Mouse (Mus musculus): ENCODE data around the gene Hoxb5. TPM values are rescaled to one million over a fixed set of nuclear protein-coding genes. Genes with fewer than 3 reads are reported as not detected.

The Hoxb5 gene
- total and polyA plus RNA-seq, 3 experiments: 0.18 to 0.23 TPM; not detected in 1

GRCm38 (mm10) chr11:96284774-96285734, 18.1 kb upstream of the Hoxb5 start:
- no peak for DNase-seq
- 5% methylated on average over 36 of the region's 37 CpGs for WGBS
- TF ChIP-seq CTCF (IDR thresholded peaks at IDR 0.05) (no peak), EP300 (IDR thresholded peaks at IDR 0.05; ENCODE audit: insufficient read depth, low read depth, low read length) (no peak), POLR2A (IDR thresholded peaks at IDR 0.05; ENCODE audit: insufficient read depth, low read depth, low read length) (no peak)
- Histone ChIP-seq H3K9ac (ENCODE audit: low read depth, low read length) (no peak overlapping the region), H3K4me1 (ENCODE audit: control insufficient read depth, insufficient read depth, low read length) (peaks cover 1% of the 10 kb centered on the region; the same call in 1 of the 2 replicates), H3K79me2 (replicated peaks; ENCODE audit: control insufficient read depth, insufficient read depth, low read length) (no peaks in the 10 kb centered on the region), H3K27ac (no peak overlapping the region), H3K4me3 (no peak overlapping the region; the same call in 1 of the 2 replicates), H3K27me3 (ENCODE audit: control insufficient read depth, insufficient read depth, low read length) (peaks cover 52% of the 10 kb centered on the region), H3K36me3 (ENCODE audit: control insufficient read depth, insufficient read depth, low read length) (no peaks in the 10 kb centered on the region)
- intact Hi-C loops (cut with DNase I): loop anchor here (10.0 kb wide), 2 partner anchors 280 to 440 kb away; partner anchors contain the start of gene Igf2bp1

DNA sequence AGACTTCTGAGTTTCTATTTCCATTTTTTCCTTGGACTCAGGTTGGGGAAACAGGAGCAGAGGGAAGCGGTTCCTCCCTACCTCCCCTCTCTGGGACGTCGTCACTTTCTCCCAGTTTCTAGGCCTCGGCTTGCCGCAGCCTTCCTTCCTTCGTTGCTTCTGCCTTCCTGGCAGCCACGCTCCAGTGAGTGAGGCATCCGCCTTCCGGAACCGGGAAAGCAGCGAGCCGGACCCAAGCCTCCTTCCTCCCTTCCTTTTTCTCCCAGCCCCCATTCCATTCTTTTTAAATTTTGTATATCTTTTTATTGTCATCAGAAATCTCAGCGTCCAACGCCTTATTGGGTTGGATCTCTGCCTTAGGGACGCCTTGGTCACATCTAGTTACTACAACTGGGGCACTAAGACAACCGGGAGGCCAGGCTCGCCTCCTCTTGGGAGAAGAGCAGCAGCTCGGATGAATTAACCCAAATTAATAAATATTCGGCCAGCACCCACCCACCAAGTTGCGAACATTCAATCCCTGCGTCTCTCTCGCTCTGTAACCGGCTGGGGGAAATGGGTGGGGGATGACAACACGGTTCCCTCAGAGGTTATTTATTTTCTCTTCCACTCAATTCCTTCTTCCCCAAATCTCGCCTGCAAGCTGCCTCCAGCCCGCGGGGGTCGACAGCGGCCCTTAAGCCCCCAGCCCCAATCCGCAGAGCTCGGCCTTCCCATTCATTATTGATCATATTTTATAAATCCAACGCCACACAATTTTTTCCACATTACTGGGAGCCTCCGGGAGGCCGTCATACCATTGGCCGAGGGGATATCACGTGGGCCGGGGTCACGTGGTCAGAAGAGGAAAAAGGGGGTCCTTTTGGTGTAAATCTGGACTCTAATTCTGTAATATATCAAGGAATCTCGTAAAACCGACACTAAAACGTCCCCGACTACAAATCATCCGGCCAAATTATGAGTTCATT, 17.1 kb upstream of the Hoxb5 start, which contains the start of gene Hoxb7:
Gene Hoxb7 (plus strand): TSS at position 853 of the 968 bp plus-strand sequence.
- H3K36me3 ChIP-seq (ENCODE audit: control insufficient read depth, insufficient read depth, low read length): no peaks in the 10 kb centered on the region
- peaks cover 1% of the 10 kb centered on the region; the same call in 1 of the 2 replicates for H3K4me1 ChIP-seq (ENCODE audit: control insufficient read depth, insufficient read depth, low read length)
- H3K27me3 ChIP-seq (ENCODE audit: control insufficient read depth, insufficient read depth, low read length): peaks cover 51% of the 10 kb centered on the region
- TF ChIP-seq POLR2A (IDR thresholded peaks at IDR 0.05; ENCODE audit: insufficient read depth, low read depth, low read length): no peak
- no peak for TF ChIP-seq CTCF (IDR thresholded peaks at IDR 0.05)
- TF ChIP-seq EP300 (IDR thresholded peaks at IDR 0.05; ENCODE audit: insufficient read depth, low read depth, low read length): no peak
- H3K9ac ChIP-seq (ENCODE audit: low read depth, low read length): no peak within 1 kb of the TSS
- intact Hi-C loops (cut with DNase I): loop anchor here (10.0 kb wide), 2 partner anchors 281 to 439 kb away; partner anchors contain the start of gene Igf2bp1
- no peaks in the 10 kb centered on the region for H3K79me2 ChIP-seq (replicated peaks; ENCODE audit: control insufficient read depth, insufficient read depth, low read length)
- H3K27ac ChIP-seq: no peak within 1 kb of the TSS
- 4% methylated on average over 43 of the region's 43 CpGs for WGBS
- DNase-seq: no peak
- peak within 1 kb of the TSS; percentile 11; the same call in 1 of the 2 replicates for H3K4me3 ChIP-seq

DNA sequence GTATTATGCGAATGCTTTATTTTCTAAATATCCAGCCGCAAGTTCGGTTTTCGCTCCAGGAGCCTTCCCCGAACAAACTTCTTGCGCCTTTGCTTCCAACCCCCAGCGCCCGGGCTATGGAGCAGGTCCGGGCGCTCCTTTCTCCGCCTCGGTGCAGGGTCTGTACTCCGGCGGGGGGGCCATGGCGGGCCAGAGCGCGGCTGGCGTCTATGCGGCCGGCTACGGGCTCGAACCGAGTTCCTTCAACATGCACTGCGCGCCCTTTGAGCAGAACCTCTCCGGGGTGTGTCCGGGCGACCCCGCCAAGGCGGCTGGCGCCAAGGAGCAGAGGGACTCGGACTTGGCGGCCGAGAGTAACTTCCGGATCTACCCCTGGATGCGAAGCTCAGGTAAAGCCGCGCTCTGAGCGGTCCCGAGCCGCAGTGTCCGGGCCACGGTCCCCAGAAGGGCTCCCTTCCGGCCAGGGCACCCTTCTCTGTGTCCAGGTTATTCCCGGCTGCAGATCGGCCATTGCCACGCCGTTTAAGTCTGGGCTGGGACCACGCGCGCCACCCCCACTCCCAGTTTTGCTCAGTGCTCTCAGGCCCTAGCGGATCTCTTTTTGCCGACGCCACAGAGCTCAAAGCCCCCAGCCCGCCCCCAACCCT, 16.3 kb upstream of the Hoxb5 start:
- Histone ChIP-seq H3K27ac (no peak overlapping the region), H3K27me3 (ENCODE audit: control insufficient read depth, insufficient read depth, low read length) (peaks cover 50% of the 10 kb centered on the region), H3K9ac (ENCODE audit: low read depth, low read length) (no peak overlapping the region), H3K4me3 (peak overlapping the region; percentile 11; the same call in 1 of the 2 replicates), H3K79me2 (replicated peaks; ENCODE audit: control insufficient read depth, insufficient read depth, low read length) (no peaks in the 10 kb centered on the region), H3K4me1 (ENCODE audit: control insufficient read depth, insufficient read depth, low read length) (peaks cover 1% of the 10 kb centered on the region; the same call in 1 of the 2 replicates), H3K36me3 (ENCODE audit: control insufficient read depth, insufficient read depth, low read length) (no peaks in the 10 kb centered on the region)
- 3% methylated on average over 55 of the region's 55 CpGs for WGBS
- DNase-seq: no peak
- TF ChIP-seq EP300 (IDR thresholded peaks at IDR 0.05; ENCODE audit: insufficient read depth, low read depth, low read length): no peak
- TF ChIP-seq POLR2A (IDR thresholded peaks at IDR 0.05; ENCODE audit: insufficient read depth, low read depth, low read length): no peak
- TF ChIP-seq CTCF (IDR thresholded peaks at IDR 0.05): no peak
- intact Hi-C loops (cut with DNase I): loop anchor here (10.0 kb wide), 2 partner anchors 282 to 438 kb away; partner anchors contain the start of gene Igf2bp1

GRCm38 (mm10) chr11:96287411-96287810, 15.7 kb upstream of the Hoxb5 start:
- 5% methylated on average over 9 of the region's 9 CpGs for WGBS

More at GRCm38 (mm10) chr11:96287411-96287810, 15.7 kb upstream of the Hoxb5 start:
- H3K4me1 ChIP-seq (ENCODE audit: control insufficient read depth, insufficient read depth, low read length): peaks cover 1% of the 10 kb centered on the region; the same call in 1 of the 2 replicates
- no peak for DNase-seq
- intact Hi-C loops (cut with DNase I): loop anchor here (10.0 kb wide), 2 partner anchors 283 to 437 kb away; partner anchors contain the start of gene Igf2bp1
- no peak overlapping the region for H3K9ac ChIP-seq (ENCODE audit: low read depth, low read length)
- no peak for TF ChIP-seq CTCF (IDR thresholded peaks at IDR 0.05)
- no peak for TF ChIP-seq POLR2A (IDR thresholded peaks at IDR 0.05; ENCODE audit: insufficient read depth, low read depth, low read length)
- no peak for TF ChIP-seq EP300 (IDR thresholded peaks at IDR 0.05; ENCODE audit: insufficient read depth, low read depth, low read length)
- peaks cover 49% of the 10 kb centered on the region for H3K27me3 ChIP-seq (ENCODE audit: control insufficient read depth, insufficient read depth, low read length)
- no peak overlapping the region for H3K27ac ChIP-seq
- H3K4me3 ChIP-seq: no peak overlapping the region
- no peaks in the 10 kb centered on the region for H3K79me2 ChIP-seq (replicated peaks; ENCODE audit: control insufficient read depth, insufficient read depth, low read length)
- no peaks in the 10 kb centered on the region for H3K36me3 ChIP-seq (ENCODE audit: control insufficient read depth, insufficient read depth, low read length)

All from heart, adult 2 months (tissue).